Mouse (Mus musculus): Measurements from ENCODE around the gene Ergic1.

Ergic1 gene

GRCm38 (mm10) chr17:26703671-26704070 lies 142.4 kb downstream of the Ergic1 start:
- DNase-seq (ENCODE audit: low spot score): no peak

DNA sequence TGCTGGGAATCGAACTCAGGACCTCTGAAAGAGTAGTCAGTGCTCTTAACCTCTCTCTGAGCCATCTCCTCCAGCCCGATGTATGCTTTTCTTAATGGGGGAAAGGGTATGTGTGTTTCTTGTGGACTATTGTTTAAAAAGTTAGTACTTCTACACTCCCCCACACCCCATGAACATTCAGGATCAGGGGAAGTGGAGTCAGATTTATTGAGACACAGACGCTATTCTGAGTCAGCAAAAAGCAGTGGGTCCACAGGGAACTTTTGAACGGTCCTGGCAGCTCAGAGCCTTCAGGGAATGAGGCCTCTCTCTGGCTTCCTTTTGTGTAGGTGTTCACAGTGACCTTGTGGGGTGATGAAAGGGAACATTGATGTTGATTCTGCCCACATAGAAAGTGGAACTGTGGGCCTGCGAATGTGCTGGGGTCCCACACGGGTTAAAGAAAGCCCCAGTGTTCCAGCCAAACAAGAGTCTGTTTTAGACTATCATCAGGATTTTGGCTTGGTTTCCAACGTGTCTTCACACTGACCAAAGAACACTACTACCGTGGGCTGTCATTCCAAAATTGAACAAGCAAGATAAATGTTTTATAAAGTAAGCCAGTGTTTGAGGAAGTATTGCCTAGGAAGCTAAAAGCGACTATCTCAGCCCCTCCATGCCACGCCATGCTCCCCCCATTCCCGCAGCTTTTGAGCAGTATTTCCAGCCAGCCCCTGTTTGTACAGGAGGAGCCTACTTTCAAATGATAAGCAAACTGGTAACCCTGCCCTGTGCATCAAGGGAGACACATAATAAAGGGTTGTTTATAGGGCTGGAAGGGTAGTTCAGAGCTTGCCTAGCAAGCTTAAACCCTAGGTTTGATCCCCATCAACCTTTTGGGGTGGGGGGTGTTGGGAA lies 144.4 kb downstream of the Ergic1 start:
- no peak for DNase-seq (ENCODE audit: low spot score)
